Mouse (Mus musculus): ENCODE results near the gene Ap5s1.

- TF ChIP-seq POLR2A (IDR thresholded peaks at IDR 0.05; ENCODE audit: low read depth, low read length) (no peak), JUND (conservative IDR thresholded peaks at IDR 0.05; ENCODE audit: low read depth, low read length) (no peak), E2F4 (IDR thresholded peaks at IDR 0.05; ENCODE audit: insufficient replicate concordance, low read depth, low read length) (no peak)
Measured at GRCm38 (mm10) chr2:131204410-131204981, 2.4 kb upstream of the Ap5s1 start.

Measured in CH12.LX (cell line).